Mouse (Mus musculus) embryonic facial prominence, embryonic 15.5 days (tissue): ENCODE measurements around the gene Fbln1. TPM values are rescaled to one million over a fixed set of nuclear protein-coding genes. Genes with fewer than 3 reads are reported as not detected.

Source experiments
- ATAC-seq: fragments of 200-750 bp; cut with Nextera tagmentation; 2 replicates; pipeline ENCODE4 v1.8.0; 2017; ENCODE audit warnings: low read depth, moderate TSS enrichment; ENCODE audit not compliant: insufficient number of reproducible peaks, low FRiP score, low TSS enrichment
- H3K27ac ChIP-seq: fragments of 300-500 bp; sonication (generic); replicated peaks from 2 replicates; pipeline ENCODE4 v1.5.1; 2015; ENCODE audit warnings: mild to moderate bottlenecking, inconsistent platforms
- H3K27me3 ChIP-seq: fragments of 300-500 bp; sonication (generic); 2 replicates; pipeline ENCODE4 v1.6.1; 2015; ENCODE audit warnings: inconsistent platforms
- H3K36me3 ChIP-seq: fragments of 300-500 bp; sonication (generic); 2 replicates; pipeline ENCODE4 v1.6.1; 2015; ENCODE audit warnings: mild to moderate bottlenecking, inconsistent platforms
- H3K4me1 ChIP-seq: fragments of 300-500 bp; sonication (generic); 2 replicates; pipeline ENCODE4 v1.6.1; 2015; ENCODE audit warnings: inconsistent platforms
- H3K4me2 ChIP-seq: fragments of 300-500 bp; sonication (generic); replicated peaks from 2 replicates; pipeline ENCODE4 v1.6.1; 2015; ENCODE audit warnings: mild to moderate bottlenecking, inconsistent platforms
- H3K4me3 ChIP-seq: fragments of 300-500 bp; sonication (generic); replicated peaks from 2 replicates; pipeline ENCODE4 v1.5.1; 2015; ENCODE audit warnings: mild to moderate bottlenecking, inconsistent platforms
- H3K9ac ChIP-seq: fragments of 300-500 bp; sonication (generic); 2 replicates; pipeline ENCODE4 v1.6.1; 2015; ENCODE audit warnings: inconsistent platforms
- H3K9me3 ChIP-seq: fragments of 300-500 bp; sonication (generic); replicated peaks from 2 replicates; pipeline ENCODE4 v1.6.1; 2016; ENCODE audit warnings: inconsistent platforms
- WGBS: fragments of 180-500 bp; shearing (Covaris S2); methylation state at CpG from one replicate; pipeline ENCODE4 v1.1.7; 2015; 5-methylcytosine and 5-hydroxymethylcytosine counted together
- polyA plus RNA-seq: library from polyadenylated mRNA; unstranded; fragments of >200 nt; fragmentation: Nextera tagmentation; extraction: Ambion mirVana; gene quantifications from 2 replicates; pipeline ENCODE4 v1.2.1, GENCODE M21; 2015

Fbln1 gene
- polyA plus RNA-seq, 1 experiment from 2014 or later = 266 TPM

GRCm38 (mm10) chr15:85225693-85226092 lies 19.9 kb downstream of the Fbln1 start:
- Histone ChIP-seq H3K4me1 (peaks cover 14% of the 10 kb centered on the region), H3K4me3 (no peak overlapping the region), H3K9me3 (no peaks in the 10 kb centered on the region), H3K36me3 (peaks cover 76% of the 10 kb centered on the region), H3K27ac (no peak overlapping the region), H3K27me3 (no peaks in the 10 kb centered on the region), H3K4me2 (no peak overlapping the region), H3K9ac (no peak overlapping the region)
- no peak for ATAC-seq
- WGBS = 76% methylated on average over 3 of the region's 3 CpGs

DNA sequence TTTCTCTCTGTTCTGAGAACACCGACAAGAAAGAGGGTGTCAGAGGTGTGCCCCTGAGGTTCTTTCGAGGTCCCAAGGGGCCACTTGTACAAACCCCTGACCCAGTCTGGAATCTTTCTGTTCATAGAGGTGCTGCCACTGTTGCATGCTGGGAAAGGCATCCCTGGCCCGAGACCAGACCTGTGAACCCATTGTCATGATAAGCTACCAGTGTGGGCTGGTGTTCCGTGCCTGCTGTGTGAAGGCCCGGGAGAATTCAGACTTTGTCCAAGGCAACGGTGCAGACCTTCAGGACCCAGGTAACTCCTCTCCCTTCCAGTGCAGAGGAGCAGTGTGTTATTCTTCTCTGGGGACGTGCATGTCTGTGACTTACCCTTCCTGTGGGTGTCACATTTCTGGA lies 21.1 kb downstream of the Fbln1 start:
- H3K4me2 ChIP-seq = no peak overlapping the region
- peaks cover 83% of the 10 kb centered on the region for H3K36me3 ChIP-seq
- no peaks in the 10 kb centered on the region for H3K9me3 ChIP-seq
- peaks cover 7% of the 10 kb centered on the region for H3K4me1 ChIP-seq
- H3K27me3 ChIP-seq = no peaks in the 10 kb centered on the region
- H3K9ac ChIP-seq = no peak overlapping the region
- no peak for ATAC-seq
- 76% methylated on average over 7 of the region's 7 CpGs for WGBS
- H3K4me3 ChIP-seq = no peak overlapping the region
- H3K27ac ChIP-seq = no peak overlapping the region

DNA sequence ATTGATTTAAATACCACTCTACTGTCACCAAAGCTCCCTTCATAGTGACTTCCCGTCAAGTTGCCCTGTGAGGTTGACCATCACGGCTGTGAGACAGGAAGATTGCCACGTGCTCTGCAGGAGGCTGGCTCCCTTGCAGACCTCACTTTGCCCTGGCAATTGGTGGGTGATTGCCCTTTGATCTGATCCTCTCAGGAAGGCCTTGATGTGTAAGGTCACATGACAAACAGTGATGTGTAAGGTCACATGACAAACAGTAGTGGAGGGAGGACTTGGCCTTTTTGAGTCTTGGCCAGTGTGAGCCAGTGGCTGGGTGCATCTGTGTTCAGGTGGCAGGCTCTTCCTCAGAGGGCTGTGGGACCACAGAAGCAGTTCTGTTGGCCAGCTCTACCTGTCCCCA lies 22.8 kb downstream of the Fbln1 start:
- H3K4me1 ChIP-seq = peaks cover 4% of the 10 kb centered on the region
- ATAC-seq = no peak
- no peaks in the 10 kb centered on the region for H3K27me3 ChIP-seq
- no peak overlapping the region for H3K9ac ChIP-seq
- H3K4me3 ChIP-seq = no peak overlapping the region
- H3K9me3 ChIP-seq = no peaks in the 10 kb centered on the region
- H3K27ac ChIP-seq = no peak overlapping the region
- 84% methylated on average over 3 of the region's 3 CpGs for WGBS
- peaks cover 88% of the 10 kb centered on the region for H3K36me3 ChIP-seq
- no peak overlapping the region for H3K4me2 ChIP-seq

DNA sequence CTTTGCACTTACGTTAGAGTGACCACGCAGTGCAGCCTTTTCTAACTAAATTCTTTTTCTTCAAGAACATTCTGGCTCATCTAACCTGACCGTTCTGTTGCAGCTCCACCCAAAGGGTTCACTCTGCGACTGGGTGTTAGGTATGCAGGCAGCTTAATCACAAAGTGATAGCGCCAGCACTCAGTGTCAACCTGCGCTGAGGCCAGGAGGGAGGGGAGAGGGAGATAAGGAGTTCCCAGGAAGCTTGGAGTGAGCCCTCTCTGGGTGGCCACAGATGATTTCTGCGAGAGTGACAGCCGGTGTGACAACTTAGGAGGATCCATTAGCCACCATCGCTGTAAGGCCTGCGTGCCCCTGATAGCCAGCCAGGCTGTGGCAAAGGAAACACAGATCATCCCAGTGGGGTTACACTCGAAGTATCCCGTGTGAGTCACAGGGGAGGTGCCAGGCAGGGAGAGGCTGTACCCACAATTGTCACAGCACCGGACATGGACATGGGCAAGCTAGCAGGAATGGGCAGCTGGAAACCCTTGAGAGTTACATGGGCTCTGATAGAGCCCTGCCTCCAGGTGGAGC lies 24.3 kb downstream of the Fbln1 start:
- H3K4me3 ChIP-seq = no peak overlapping the region
- no peak for ATAC-seq
- 86% methylated on average over 13 of the region's 13 CpGs for WGBS
- no peak overlapping the region for H3K4me2 ChIP-seq
- no peaks in the 10 kb centered on the region for H3K9me3 ChIP-seq
- no peaks in the 10 kb centered on the region for H3K27me3 ChIP-seq
- peak overlapping the region; percentile 48; the same call in 1 of the 2 replicates for H3K27ac ChIP-seq
- peaks cover 4% of the 10 kb centered on the region for H3K4me1 ChIP-seq
- H3K9ac ChIP-seq = no peak overlapping the region
- peaks cover 84% of the 10 kb centered on the region for H3K36me3 ChIP-seq

GRCm38 (mm10) chr15:85230613-85231012 lies 24.9 kb downstream of the Fbln1 start:
- WGBS = 87% methylated on average over 14 of the region's 14 CpGs
- H3K36me3 ChIP-seq = peaks cover 87% of the 10 kb centered on the region
- H3K4me3 ChIP-seq = no peak overlapping the region
- no peak for ATAC-seq
- H3K4me1 ChIP-seq = peaks cover 4% of the 10 kb centered on the region
- H3K9me3 ChIP-seq = no peaks in the 10 kb centered on the region
- no peaks in the 10 kb centered on the region for H3K27me3 ChIP-seq
- no peak overlapping the region for H3K9ac ChIP-seq
- H3K27ac ChIP-seq = peak overlapping the region; percentile 48
- H3K4me2 ChIP-seq = no peak overlapping the region

DNA sequence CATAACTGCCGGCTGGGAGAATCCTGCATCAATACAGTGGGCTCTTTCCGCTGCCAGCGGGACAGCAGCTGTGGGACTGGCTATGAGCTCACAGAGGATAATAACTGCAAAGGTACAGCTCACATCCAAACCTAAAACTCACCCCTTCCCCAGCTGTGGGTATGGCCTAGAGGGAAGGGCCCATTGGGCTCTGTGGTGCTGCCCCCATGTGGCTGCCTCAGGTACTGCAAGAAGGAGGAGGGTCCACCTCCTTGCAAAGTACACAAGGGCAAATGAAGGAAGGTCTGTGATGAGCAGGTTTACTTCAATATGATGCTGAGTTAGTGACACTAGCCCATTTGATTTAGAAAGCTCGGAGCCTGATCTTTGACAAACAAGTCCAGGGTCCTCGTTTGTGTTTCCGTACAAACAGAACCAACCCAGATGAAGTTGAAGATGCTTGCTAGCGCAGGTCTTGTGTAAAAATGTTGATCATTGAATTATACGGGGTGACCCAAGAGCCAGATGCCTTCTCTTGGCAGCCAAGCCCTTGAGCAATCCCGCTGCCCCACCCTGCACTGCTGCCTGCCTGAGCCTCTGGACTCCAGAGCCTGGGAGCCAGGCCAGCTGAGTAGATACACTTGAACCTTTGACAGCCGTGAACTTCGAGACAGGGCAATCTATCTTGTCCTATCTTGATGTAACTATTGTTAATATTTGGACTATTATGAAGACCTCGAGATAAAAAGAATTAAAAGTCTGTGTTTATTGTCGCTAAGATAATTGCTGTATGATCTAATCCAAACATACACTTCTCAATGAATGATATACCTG lies 25.9 kb downstream of the Fbln1 start:
- H3K4me2 ChIP-seq = no peak overlapping the region
- 75% methylated on average over 13 of the region's 13 CpGs for WGBS
- no peak overlapping the region for H3K4me3 ChIP-seq
- no peak overlapping the region for H3K9ac ChIP-seq
- H3K27ac ChIP-seq = peak overlapping the region; percentile 48
- peak; percentile 52; the same call in 1 of the 2 replicates for ATAC-seq
- peaks cover 85% of the 10 kb centered on the region for H3K36me3 ChIP-seq
- no peaks in the 10 kb centered on the region for H3K9me3 ChIP-seq
- H3K4me1 ChIP-seq = peaks cover 4% of the 10 kb centered on the region
- H3K27me3 ChIP-seq = no peaks in the 10 kb centered on the region

DNA sequence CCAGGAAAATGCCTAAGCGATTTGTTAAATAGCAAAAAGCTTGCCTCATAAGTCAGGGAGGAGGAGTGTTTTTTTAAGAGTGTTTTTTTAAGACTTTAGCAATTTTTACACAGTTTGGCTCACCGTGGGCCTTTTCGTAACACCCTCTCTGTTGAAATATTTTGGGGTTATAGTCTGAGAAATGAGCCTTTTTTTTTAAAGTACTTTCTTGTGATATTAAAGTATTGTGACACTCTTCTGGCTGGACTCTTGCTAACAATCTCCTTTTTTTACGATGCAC lies 26.4 kb downstream of the Fbln1 start:
- H3K27ac ChIP-seq = 0 out of 2 replicates have a peak overlapping the region, but pooled peaks have one; percentile 68
- peaks cover 4% of the 10 kb centered on the region for H3K4me1 ChIP-seq
- no peaks in the 10 kb centered on the region for H3K27me3 ChIP-seq
- H3K36me3 ChIP-seq = peaks cover 85% of the 10 kb centered on the region
- H3K9me3 ChIP-seq = no peaks in the 10 kb centered on the region
- H3K4me2 ChIP-seq = no peak overlapping the region
- WGBS = 80% methylated on average over 4 of the region's 4 CpGs
- no peak for ATAC-seq
- H3K9ac ChIP-seq = no peak overlapping the region
- H3K4me3 ChIP-seq = no peak overlapping the region

DNA sequence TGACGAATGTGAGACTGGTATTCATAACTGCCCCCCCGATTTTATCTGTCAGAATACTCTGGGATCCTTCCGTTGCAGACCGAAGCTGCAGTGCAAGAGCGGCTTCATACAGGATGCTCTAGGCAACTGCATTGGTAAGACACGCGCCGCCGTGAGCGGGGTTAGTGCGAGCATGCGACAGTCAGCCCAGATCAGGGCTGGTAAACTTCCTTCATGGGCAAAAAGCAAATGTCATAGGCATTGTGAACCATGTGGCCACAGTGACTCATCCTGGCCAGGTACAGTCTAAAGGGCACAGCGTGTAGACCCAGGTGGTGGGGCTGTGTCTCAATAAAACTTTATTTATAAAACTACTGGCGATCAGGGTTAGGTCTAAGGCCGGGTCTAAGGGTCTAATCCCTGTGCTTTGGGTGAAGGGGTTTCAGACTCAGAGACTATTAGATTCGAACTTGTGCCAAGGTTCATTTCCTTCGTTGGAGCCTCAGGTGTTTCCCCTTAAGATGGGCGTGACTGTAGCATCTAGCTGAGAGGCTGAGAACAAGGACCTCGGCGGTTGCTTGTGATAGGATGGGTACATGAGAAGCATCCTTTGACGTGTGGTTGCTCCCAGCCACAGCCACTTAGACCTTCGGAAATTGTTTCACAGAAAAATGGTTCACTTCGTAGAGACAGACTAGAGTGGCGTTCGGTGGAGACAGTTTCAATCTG lies 26.9 kb downstream of the Fbln1 start:
- Histone ChIP-seq H3K4me2 (no peak overlapping the region), H3K36me3 (peaks cover 87% of the 10 kb centered on the region), H3K4me1 (peaks cover 4% of the 10 kb centered on the region), H3K9ac (no peak overlapping the region), H3K27ac (peak overlapping the region; percentile 68; the same call in 1 of the 2 replicates), H3K27me3 (no peaks in the 10 kb centered on the region), H3K4me3 (no peak overlapping the region), H3K9me3 (no peaks in the 10 kb centered on the region)
- WGBS = 88% methylated on average over 25 of the region's 25 CpGs
- ATAC-seq = no peak

GRCm38 (mm10) chr15:85233251-85233611 lies 27.5 kb downstream of the Fbln1 start:
- Histone ChIP-seq H3K27ac (peak overlapping the region; percentile 68), H3K4me1 (peaks cover 4% of the 10 kb centered on the region), H3K4me3 (no peak overlapping the region), H3K9ac (no peak overlapping the region), H3K4me2 (no peak overlapping the region), H3K36me3 (peaks cover 87% of the 10 kb centered on the region), H3K27me3 (no peaks in the 10 kb centered on the region), H3K9me3 (no peaks in the 10 kb centered on the region)
- WGBS = 62% methylated on average over 4 of the region's 4 CpGs
- no peak for ATAC-seq

GRCm38 (mm10) chr15:85233690-85234089 lies 27.9 kb downstream of the Fbln1 start:
- H3K4me2 ChIP-seq = no peak overlapping the region
- 0 out of 2 replicates have a peak, but pooled peaks have one; percentile 35 for ATAC-seq
- H3K4me1 ChIP-seq = peaks cover 4% of the 10 kb centered on the region
- no peak overlapping the region for H3K4me3 ChIP-seq
- H3K27ac ChIP-seq = peak overlapping the region; percentile 68
- no peaks in the 10 kb centered on the region for H3K27me3 ChIP-seq
- H3K9ac ChIP-seq = no peak overlapping the region
- H3K9me3 ChIP-seq = no peaks in the 10 kb centered on the region
- WGBS = 62% methylated on average over 4 of the region's 4 CpGs
- H3K36me3 ChIP-seq = peaks cover 88% of the 10 kb centered on the region

GRCm38 (mm10) chr15:85238821-85239745 lies 33.3 kb downstream of the Fbln1 start:
- Histone ChIP-seq H3K4me2 (no peak overlapping the region), H3K27me3 (no peaks in the 10 kb centered on the region), H3K9ac (no peak overlapping the region), H3K27ac (no peak overlapping the region), H3K4me3 (no peak overlapping the region), H3K36me3 (peaks cover 92% of the 10 kb centered on the region), H3K9me3 (no peaks in the 10 kb centered on the region), H3K4me1 (no peaks in the 10 kb centered on the region)
- ATAC-seq = no peak
- WGBS = 91% methylated on average over 22 of the region's 22 CpGs
